Mouse (Mus musculus): ENCODE results near the gene Ccdc177.
A peak's percentile ranks its signal among the peaks of the same experiment; 100 is the strongest.

The Ccdc177 gene

DNA sequence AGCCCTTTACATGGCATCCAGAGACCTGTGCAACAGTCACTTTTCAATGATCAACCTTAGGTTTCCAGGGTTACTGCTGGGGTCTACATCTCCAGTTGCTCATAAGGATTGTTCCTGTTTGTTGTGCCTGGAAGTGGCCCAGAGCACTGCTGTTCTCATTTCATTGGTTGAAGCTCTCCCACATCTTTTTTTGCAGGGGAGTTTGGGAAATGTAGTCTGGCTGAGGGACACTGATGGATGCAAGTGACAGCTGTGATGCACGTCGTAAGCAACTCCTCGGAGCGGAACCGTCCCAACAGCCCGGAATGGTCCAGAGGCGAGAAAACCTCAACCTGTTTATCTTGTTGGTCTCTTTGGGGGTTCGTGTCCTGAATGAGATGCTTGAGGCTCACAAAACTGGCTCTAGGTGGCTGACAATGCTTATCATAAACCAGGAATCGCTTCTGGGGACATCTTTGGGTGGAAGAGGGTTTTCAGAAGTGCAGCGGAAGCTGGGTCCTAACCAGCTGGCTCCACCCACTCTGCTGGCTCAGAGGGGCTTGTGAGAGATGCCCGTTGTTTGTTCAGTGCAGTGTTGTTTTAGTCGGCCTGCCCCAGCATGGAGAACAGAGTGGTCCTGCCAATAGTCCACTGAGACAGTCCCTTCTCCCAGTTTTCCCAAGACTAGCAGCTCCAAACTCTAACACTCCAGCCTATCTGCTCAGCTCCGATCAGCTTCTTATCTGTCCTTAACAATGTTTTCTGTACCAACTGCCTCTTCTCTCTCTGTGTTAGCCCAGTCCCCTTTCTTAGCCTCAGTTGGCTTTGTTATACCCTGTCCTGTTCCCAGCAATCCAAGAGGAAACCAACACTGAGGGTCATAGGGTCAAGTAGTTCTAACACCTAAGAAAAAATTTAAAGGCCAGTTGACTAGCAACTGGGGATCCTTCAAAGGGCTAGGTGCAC is 25.7 kb downstream of the Ccdc177 start:
- DNase-seq: no peak

- DNase-seq: peak; percentile 41
Measured at GRCm38 (mm10) chr12:80730567-80730966, 29.9 kb downstream of the Ccdc177 start.

DNA sequence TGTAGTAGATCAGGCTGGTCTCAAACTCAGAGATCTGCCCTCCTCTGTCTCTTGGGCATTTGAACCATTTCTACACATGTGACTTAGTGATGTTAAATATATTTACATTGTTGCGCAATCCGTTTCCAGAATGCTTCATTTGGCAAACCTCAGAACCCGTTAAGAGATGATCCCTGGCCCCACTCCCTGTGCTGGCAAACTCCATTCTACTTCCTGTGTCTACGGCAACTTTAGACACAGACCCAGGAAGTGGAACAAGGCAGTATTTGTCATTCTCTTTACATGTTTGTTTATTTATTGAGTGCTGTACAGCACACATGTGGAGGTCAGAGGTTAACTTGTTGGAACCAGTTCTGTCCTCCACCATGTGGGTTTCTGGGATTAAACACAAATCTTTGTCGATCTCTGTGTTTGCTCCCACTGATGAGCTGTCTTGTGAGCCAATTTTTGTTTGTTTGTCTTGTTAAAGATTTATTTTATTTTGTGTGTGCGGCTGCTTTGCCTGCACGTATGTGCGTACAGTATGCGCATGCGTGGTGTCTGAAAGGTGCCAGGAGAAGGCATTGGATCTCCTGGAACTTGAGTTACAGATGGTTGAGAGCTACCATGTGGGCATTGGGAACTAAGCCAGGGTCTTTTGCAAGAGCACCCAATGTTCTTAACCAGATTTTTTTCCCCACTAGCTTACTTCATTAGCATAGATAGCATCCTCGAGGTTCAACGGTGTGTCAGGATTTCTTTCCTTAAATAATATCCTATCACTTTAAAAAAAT is 30.5 kb downstream of the Ccdc177 start:
- DNase-seq: no peak

DNA sequence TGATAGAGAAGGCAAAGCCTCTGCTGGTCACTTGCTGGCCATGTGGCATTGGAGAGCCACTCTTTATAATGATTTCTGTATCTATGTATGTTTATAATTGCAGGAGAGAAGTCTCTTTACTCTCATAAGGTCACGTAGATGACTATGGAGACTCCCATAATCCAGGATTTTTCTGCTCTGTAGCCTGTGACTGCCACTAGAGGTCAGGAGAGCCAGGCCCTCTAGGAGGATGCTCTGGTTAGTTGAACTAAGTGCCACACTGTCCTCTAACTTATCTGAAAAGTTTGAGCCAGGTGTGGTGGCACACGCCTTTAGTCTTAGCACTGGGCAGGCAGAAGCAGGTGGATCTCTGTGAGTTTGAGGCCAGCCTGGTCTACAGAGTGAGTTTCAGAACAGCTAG is 31.7 kb downstream of the Ccdc177 start:
- DNase-seq: no peak

- no peak for DNase-seq
Measured at GRCm38 (mm10) chr12:80728207-80728606, 32.3 kb downstream of the Ccdc177 start.

DNA sequence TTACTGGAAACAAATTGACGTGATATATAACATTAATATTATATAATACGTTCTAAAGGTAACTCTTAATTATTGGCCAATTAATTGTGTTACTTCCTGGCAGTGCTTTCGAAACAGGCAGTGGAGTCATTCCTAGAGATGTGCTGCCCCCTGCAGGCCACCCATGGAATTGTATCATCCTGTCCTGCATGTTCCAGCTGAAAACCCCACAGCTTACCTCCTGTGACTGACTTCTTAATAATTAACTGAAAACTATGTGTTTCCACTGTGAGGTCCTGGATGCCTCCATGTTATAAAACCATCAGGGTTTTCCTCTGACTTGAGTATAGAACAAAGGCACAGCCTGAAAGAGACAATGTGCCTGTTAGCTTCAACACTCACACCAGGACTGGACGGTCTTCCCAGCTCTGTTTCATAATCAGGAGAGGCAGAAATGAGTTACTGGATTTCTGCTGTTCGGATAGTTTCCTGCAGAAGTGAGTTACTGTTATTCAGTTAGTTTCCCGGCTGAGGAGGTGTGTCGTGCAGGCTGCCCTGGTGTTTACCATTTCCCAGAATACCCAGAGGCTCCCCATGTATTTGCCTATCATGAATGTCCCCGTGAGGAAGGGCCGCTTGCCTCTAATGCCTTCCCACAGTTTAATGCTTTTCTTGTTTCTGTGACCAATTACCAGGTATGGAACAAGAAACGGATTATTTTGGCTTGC is 35.5 kb downstream of the Ccdc177 start:
- DNase-seq: peak; percentile 90

DNA sequence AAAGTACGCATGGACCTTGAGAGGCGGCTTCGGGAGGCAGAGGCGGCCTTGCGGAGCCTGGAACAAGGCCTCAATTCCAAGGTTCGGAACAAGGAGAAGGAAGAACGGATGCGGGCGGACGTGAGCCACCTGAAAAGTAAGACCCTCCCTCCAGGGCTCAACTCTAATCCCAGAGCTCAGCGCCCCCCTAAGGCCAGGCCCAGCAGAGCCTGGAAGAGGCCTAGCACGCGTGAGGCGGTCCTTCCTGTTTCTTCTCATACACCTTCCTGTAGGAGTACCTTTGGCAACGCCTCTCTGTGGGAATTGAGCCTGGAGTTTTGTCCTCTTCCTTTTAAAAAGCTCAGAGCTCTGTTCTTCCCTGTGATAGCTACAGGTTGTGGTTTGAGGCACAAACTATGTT is 39.0 kb downstream of the Ccdc177 start:
- DNase-seq: no peak

- no peak for DNase-seq
Measured at GRCm38 (mm10) chr12:80720507-80720906, 40.0 kb downstream of the Ccdc177 start.

DNA sequence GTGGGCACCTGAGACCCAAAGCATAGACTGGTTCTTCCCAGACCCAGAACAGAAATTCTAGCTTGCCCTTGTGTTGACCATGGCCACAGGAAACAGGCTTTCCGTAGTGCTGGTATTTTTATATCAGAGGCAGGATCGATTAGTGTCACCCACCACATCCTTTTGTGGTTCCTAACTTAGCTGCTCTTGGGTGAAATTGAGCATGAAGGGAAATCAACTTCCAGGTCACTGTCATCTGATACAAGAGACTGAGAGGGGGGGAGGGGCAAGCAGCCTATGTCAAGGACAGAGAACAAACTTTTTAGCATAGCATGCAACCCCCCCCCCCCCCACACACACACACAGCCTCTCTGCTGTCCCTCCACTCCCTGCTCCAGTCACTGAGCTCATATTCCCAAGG is 41.3 kb downstream of the Ccdc177 start:
- no peak for DNase-seq

DNA sequence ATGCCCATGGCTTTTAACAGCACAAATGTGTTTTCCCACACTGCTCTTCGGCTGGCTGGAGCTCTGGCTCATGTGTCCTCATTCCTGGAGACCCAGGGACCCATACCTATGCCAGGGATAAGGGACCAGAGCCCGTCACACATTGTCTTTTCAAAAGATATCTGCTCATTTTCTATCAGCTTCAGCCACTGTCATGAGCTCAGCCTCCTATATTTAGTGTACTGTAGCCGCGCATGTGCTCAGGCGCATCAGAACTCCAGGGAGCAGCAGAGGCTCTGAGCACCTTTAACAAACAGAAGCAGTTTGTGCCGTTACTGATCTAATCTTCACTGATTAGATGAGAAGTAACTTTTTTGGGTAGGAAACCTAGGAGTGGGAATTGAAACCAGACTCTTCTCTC is 44.6 kb downstream of the Ccdc177 start:
- no peak for DNase-seq

- DNase-seq: no peak
Measured at GRCm38 (mm10) chr12:80706915-80707604, 53.4 kb downstream of the Ccdc177 start.

DNA sequence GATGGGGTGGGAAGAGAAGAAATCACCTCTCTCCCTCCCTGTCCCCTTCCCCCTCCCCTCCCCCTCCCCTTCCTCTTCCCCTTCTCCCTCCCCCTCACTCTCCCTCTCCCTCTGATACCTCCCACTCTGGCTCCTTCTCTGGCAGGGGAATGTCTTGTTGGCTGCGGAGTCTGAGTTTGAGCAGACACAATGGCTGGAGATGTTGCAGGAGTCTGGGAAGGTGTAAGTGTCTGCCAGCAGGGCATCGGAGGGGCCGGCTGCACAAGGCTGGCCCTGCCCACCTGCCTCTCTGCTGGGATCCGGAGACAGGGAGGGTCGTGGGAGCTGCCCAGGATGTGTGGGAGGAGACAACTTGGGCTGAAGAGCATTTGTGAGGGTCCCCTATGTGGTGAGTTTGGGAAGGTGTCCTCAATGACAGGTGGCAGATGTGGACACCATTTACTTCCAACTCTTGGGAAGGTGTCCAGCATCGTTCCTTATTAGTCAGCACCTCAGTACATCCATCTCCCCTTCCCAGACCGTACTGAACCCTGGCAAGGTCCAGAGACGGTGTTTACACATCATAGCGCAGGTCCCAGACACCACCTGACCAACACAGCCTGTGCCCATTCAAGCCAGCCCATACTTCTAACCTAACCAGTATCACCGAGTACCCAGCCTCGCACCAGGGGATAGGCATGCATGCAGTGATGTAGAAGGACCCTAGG is 54.1 kb downstream of the Ccdc177 start:
- no peak for DNase-seq

Measured in kidney, adult 11 months (tissue).